ENCODE assay signal across 12 mouse cellular contexts in genomic region chr14:122478574-122479011, GRCm38 (mm10). TPM values are rescaled to one million over a fixed set of nuclear protein-coding genes. Genes with fewer than 3 reads are reported as not detected.
DNase-seq lines count a peak whose midpoint lies in the region; ATAC-seq and TF ChIP-seq lines count a peak whose summit lies in the region.
"Had no signal": no experiment of that assay in that cellular context is flagged by ENCODE, and none has a peak within 500 bp of the region (broad histone marks: within the 10 kb centered on the region; RNA-seq: fewer than 3 reads in every experiment).

No protein-coding gene starts in this region.

- H3K4me1 ChIP-seq in heart, embryonic 13.5 days, result peaks cover 33% of the 10 kb centered on the region
- H3K4me1 ChIP-seq in hindbrain, embryonic 11.5 days (replicated peaks; ENCODE audit: control insufficient read depth, insufficient read depth, low read length), result no peaks in the 10 kb centered on the region; the same call in 1 of the 2 replicates
- no peaks in the 10 kb centered on the region for H3K4me1 ChIP-seq in midbrain, postnatal 0 days (ENCODE audit: insufficient read depth, low read length)

- no peaks in the 10 kb centered on the region for H3K9me3 ChIP-seq in heart, embryonic 13.5 days
- no peaks in the 10 kb centered on the region for H3K9me3 ChIP-seq in hindbrain, embryonic 11.5 days (ENCODE audit: control insufficient read depth, low read length)
- no peaks in the 10 kb centered on the region for H3K9me3 ChIP-seq in midbrain, postnatal 0 days (ENCODE audit: low read length)

- no peak for ATAC-seq in heart, embryonic 13.5 days (ENCODE audit: extremely low read depth, insufficient number of reproducible peaks, low FRiP score, low TSS enrichment)
- ATAC-seq in hindbrain, embryonic 11.5 days (ENCODE audit: low FRiP score), result no peak
- no peak for ATAC-seq in midbrain, postnatal 0 days (ENCODE audit: low FRiP score)
- ATAC-seq: lung, postnatal 0 days had no signal

- peaks cover 98% of the 10 kb centered on the region for H3K27me3 ChIP-seq in heart, embryonic 13.5 days (replicated peaks)
- peaks cover 43% of the 10 kb centered on the region for H3K27me3 ChIP-seq in hindbrain, embryonic 11.5 days (ENCODE audit: control insufficient read depth, insufficient read depth, low read length)
- peaks cover 26% of the 10 kb centered on the region for H3K27me3 ChIP-seq in midbrain, postnatal 0 days (ENCODE audit: insufficient read depth, low read length)
- H3K27me3 ChIP-seq: CH12.LX had no signal

- DNase-seq in heart, adult 11 months, result no peak
- DNase-seq in cerebellum, postnatal 25 days, result peak; percentile 72 to 82
- DNase-seq in hindbrain, embryonic 11.5 days (ENCODE audit: low spot score), result peak; percentile 74
- DNase-seq in midbrain, postnatal 0 days (ENCODE audit: low spot score), result no peak
- no peak for DNase-seq in kidney, postnatal 10 days
- no peak for DNase-seq in urinary bladder, postnatal 4 days (ENCODE audit: low spot score in 2 of 2)
- no peak for DNase-seq in frontal cortex, postnatal 14 days (ENCODE audit: low spot score in 2 of 2)

- H3K9ac ChIP-seq in heart, embryonic 13.5 days, result no peak overlapping the region
- H3K9ac ChIP-seq in hindbrain, embryonic 11.5 days (ENCODE audit: low read depth, low read length), result peak overlapping the region; percentile 95
- H3K9ac ChIP-seq in midbrain, postnatal 0 days (replicated peaks; ENCODE audit: low read length, poor library complexity, severe bottlenecking), result peak overlapping the region; percentile 63

- no peak for TF ChIP-seq CTCF in midbrain, postnatal 0 days (IDR thresholded peaks at IDR 0.05)

- H3K4me3 ChIP-seq in heart, embryonic 13.5 days, result peak overlapping the region; percentile 24; the same call in 1 of the 2 replicates
- peak overlapping the region; percentile 79 for H3K4me3 ChIP-seq in hindbrain, embryonic 11.5 days (ENCODE audit: low read depth, low read length)
- peak overlapping the region; percentile 47 for H3K4me3 ChIP-seq in midbrain, postnatal 0 days (ENCODE audit: low read depth, low read length)

- H3K4me2 ChIP-seq in heart, embryonic 13.5 days, result no peak overlapping the region
- H3K4me2 ChIP-seq in hindbrain, embryonic 11.5 days (replicated peaks; ENCODE audit: low read depth, low read length), result peak overlapping the region; percentile 64
- peak overlapping the region; percentile 41 for H3K4me2 ChIP-seq in midbrain, postnatal 0 days (ENCODE audit: low read depth, low read length, poor library complexity, severe bottlenecking)

- under 1% methylated on average over 22 of the region's 22 CpGs for WGBS in heart, embryonic 13.5 days
- 0% methylated on average over 22 of the region's 22 CpGs for WGBS in hindbrain, embryonic 11.5 days
- 1% methylated on average over 22 of the region's 22 CpGs for WGBS in midbrain, postnatal 0 days

- no peak overlapping the region for H3K27ac ChIP-seq in heart, embryonic 13.5 days (replicated peaks)
- peak overlapping the region; percentile 97 for H3K27ac ChIP-seq in hindbrain, embryonic 11.5 days (ENCODE audit: low read depth, low read length)
- peak overlapping the region; percentile 55 for H3K27ac ChIP-seq in midbrain, postnatal 0 days (ENCODE audit: low read depth, low read length)

- no peaks in the 10 kb centered on the region for H3K36me3 ChIP-seq in heart, embryonic 13.5 days
- no peaks in the 10 kb centered on the region for H3K36me3 ChIP-seq in hindbrain, embryonic 11.5 days (ENCODE audit: control insufficient read depth, insufficient read depth, low read length)
- H3K36me3 ChIP-seq in midbrain, postnatal 0 days (ENCODE audit: insufficient read depth, low read length), result no peaks in the 10 kb centered on the region

RNA-seq across cellular contexts. Expression of gene Zic2, which starts 3.4 kb away (rescaled TPM):
- polyA plus RNA-seq in heart, embryonic 13.5 days (2015; fragmentation: Nextera tagmentation; extraction: Ambion mirVana), result not detected in 2 replicates
- 9.5 and 11.2 TPM in 2 replicates for polyA plus RNA-seq in hindbrain, embryonic 11.5 days (2014; fragmentation: Nextera tagmentation; extraction: Ambion mirVana)
- total RNA-seq in midbrain, postnatal 0 days (2014; rRNA removed), result 69.2 and 106 TPM in 2 replicates
- polyA plus RNA-seq in midbrain, postnatal 0 days (2015; fragmentation: Nextera tagmentation; extraction: Ambion mirVana), result 6.9 and 13.9 TPM in 2 replicates
- total RNA-seq: CH12.LX had no signal
- polyA plus RNA-seq: kidney, embryonic 14.5 days; stomach, embryonic 16.5 days had no signal

RNA-seq across cellular contexts. Expression of gene Gm10837, which starts 11.8 kb away (rescaled TPM):
- polyA plus RNA-seq in heart, embryonic 13.5 days (2015; fragmentation: Nextera tagmentation; extraction: Ambion mirVana), result 0.09 TPM in 1 of 2 replicates, not detected in the other
- polyA plus RNA-seq in hindbrain, embryonic 11.5 days (2014; fragmentation: Nextera tagmentation; extraction: Ambion mirVana), result 0.35 and 0.76 TPM in 2 replicates
- 0.19 and 0.38 TPM in 2 replicates for total RNA-seq in midbrain, postnatal 0 days (2014; rRNA removed)
- 0.21 and 0.32 TPM in 2 replicates for polyA plus RNA-seq in midbrain, postnatal 0 days (2015; fragmentation: Nextera tagmentation; extraction: Ambion mirVana)
- total RNA-seq: CH12.LX had no signal
- polyA plus RNA-seq: kidney, embryonic 14.5 days; lung, postnatal 0 days; stomach, embryonic 16.5 days had no signal

RNA-seq across cellular contexts. Expression of gene Zic5, which starts 13.1 kb away (rescaled TPM):
- polyA plus RNA-seq in heart, embryonic 13.5 days (2015; fragmentation: Nextera tagmentation; extraction: Ambion mirVana), result 0.06 TPM in 1 of 2 replicates, not detected in the other
- 19.1 and 20.1 TPM in 2 replicates for polyA plus RNA-seq in hindbrain, embryonic 11.5 days (2014; fragmentation: Nextera tagmentation; extraction: Ambion mirVana)
- 10.7 and 24.8 TPM in 2 replicates for total RNA-seq in midbrain, postnatal 0 days (2014; rRNA removed)
- polyA plus RNA-seq in midbrain, postnatal 0 days (2015; fragmentation: Nextera tagmentation; extraction: Ambion mirVana), result 4.4 and 8.8 TPM in 2 replicates
- polyA plus RNA-seq: lung, postnatal 0 days; stomach, embryonic 16.5 days had no signal

RNA-seq across cellular contexts. Expression of gene Gm5089, which starts 27.7 kb away (rescaled TPM):
- not detected in 2 replicates for polyA plus RNA-seq in heart, embryonic 13.5 days (2015; fragmentation: Nextera tagmentation; extraction: Ambion mirVana)
- 0.99 and 1.6 TPM in 2 replicates for polyA plus RNA-seq in hindbrain, embryonic 11.5 days (2014; fragmentation: Nextera tagmentation; extraction: Ambion mirVana)
- 1.9 TPM in 1 of 2 replicates, not detected in the other for total RNA-seq in midbrain, postnatal 0 days (2014; rRNA removed)
- polyA plus RNA-seq in midbrain, postnatal 0 days (2015; fragmentation: Nextera tagmentation; extraction: Ambion mirVana), result 0.07 TPM in 1 of 2 replicates, not detected in the other
- total RNA-seq: CH12.LX had no signal
- polyA plus RNA-seq: kidney, embryonic 14.5 days; lung, postnatal 0 days; stomach, embryonic 16.5 days had no signal

RNA-seq across cellular contexts. Expression of gene Pcca, which starts 55.5 kb away (rescaled TPM):
- polyA plus RNA-seq in heart, embryonic 13.5 days (2015; fragmentation: Nextera tagmentation; extraction: Ambion mirVana), result 22.6 and 22.8 TPM in 2 replicates
- polyA plus RNA-seq in hindbrain, embryonic 11.5 days (2014; fragmentation: Nextera tagmentation; extraction: Ambion mirVana), result 31.6 and 33.1 TPM in 2 replicates
- total RNA-seq in midbrain, postnatal 0 days (2014; rRNA removed), result 9.2 and 16.7 TPM in 2 replicates
- 22.1 and 27.2 TPM in 2 replicates for polyA plus RNA-seq in midbrain, postnatal 0 days (2015; fragmentation: Nextera tagmentation; extraction: Ambion mirVana)

Comparison
In these comparisons a context has a peak if more than half of its experiments do, and no peak if none do; other contexts are left out.
1. H3K4me3 ChIP-seq: peak in every context shown above with its lines; median percentile 79 in hindbrain, embryonic 11.5 days; 47 in midbrain, postnatal 0 days; 24 in heart, embryonic 13.5 days.
2. DNase-seq: peak in cerebellum, postnatal 25 days (2 of 2) and hindbrain, embryonic 11.5 days (single experiment); none in heart, adult 11 months (single experiment), midbrain, postnatal 0 days (single experiment), kidney, postnatal 10 days (single experiment), urinary bladder, postnatal 4 days (0 of 2) and frontal cortex, postnatal 14 days (0 of 2).